Mouse (Mus musculus) spleen, adult 2 months (tissue): ENCODE measurements around the gene Car6. TPM values are rescaled to one million over a fixed set of nuclear protein-coding genes. Genes with fewer than 3 reads are reported as not detected.
A peak's percentile ranks its signal among the peaks of the same experiment; 100 is the strongest.

Experiments used
- DNase-seq, 2 experiments: peaks; one replicate each; pipeline versions ENCODE4 v3.0.0 to v3.0.0-alpha.2; 2012 to 2021; ENCODE audit warnings: low spot score in 2 of 2, low read depth in 1 of 2
- H3K27ac ChIP-seq: fragments of 200-500 bp; 2 replicates; pipeline ENCODE4 v1.5.1; 2012; ENCODE audit warnings: low read length, inconsistent platforms; ENCODE audit not compliant: insufficient read depth
- H3K27me3 ChIP-seq: fragments of 200-500 bp; 2 replicates; pipeline ENCODE4 v1.6.1; 2012; ENCODE audit warnings: mild to moderate bottlenecking, moderate library complexity, low read length, inconsistent platforms; ENCODE audit not compliant: control insufficient read depth, insufficient read depth
- H3K36me3 ChIP-seq: fragments of 200-500 bp; 2 replicates; pipeline ENCODE4 v1.6.1; 2012; ENCODE audit warnings: mild to moderate bottlenecking, low read length, inconsistent platforms; ENCODE audit not compliant: control insufficient read depth, insufficient read depth
- H3K4me1 ChIP-seq: fragments of 200-500 bp; 2 replicates; pipeline ENCODE4 v1.6.1; 2011; ENCODE audit warnings: inconsistent platforms; ENCODE audit not compliant: control insufficient read depth, insufficient read depth, insufficient read length
- H3K4me3 ChIP-seq: fragments of 200-500 bp; 2 replicates; pipeline ENCODE4 v1.5.1; 2011; ENCODE audit warnings: mild to moderate bottlenecking, inconsistent platforms; ENCODE audit not compliant: insufficient read depth, insufficient read length; ENCODE audit errors: extremely low read depth
- CTCF ChIP-seq: fragments of 200-500 bp; IDR thresholded peaks from 2 replicates; pipeline ENCODE4 v1.5.1; 2011; ENCODE audit warnings: mild to moderate bottlenecking, inconsistent platforms; ENCODE audit not compliant: insufficient read depth, insufficient read length, insufficient replicate concordance; ENCODE audit errors: extremely low read depth
- POLR2A ChIP-seq: fragments of 200-500 bp; IDR thresholded peaks from 2 replicates; pipeline ENCODE4 v1.6.1; 2011; ENCODE audit warnings: low read depth, low read length, inconsistent platforms
- WGBS: fragments of 180-500 bp; shearing (Covaris S2); methylation state at CpG from one replicate; pipeline ENCODE4 v1.1.7; 2018; 5-methylcytosine and 5-hydroxymethylcytosine counted together
- polyA plus RNA-seq: library from polyadenylated mRNA; depleted of rRNA; stranded (reverse); fragments of >200 nt; gene quantifications from 2 replicates; pipeline ENCODE4 v1.2.3, GENCODE M21; 2012; rRNA removed

Gene Car6
- polyA plus RNA-seq, 1 experiment = not detected

GRCm38 (mm10) chr4:150138084-150138543 lies 63.0 kb downstream of the Car6 start:
- Histone ChIP-seq H3K36me3 (no peaks in the 10 kb centered on the region), H3K27me3 (no peaks in the 10 kb centered on the region), H3K4me3 (no peak overlapping the region), H3K27ac (no peak overlapping the region), H3K4me1 (no peaks in the 10 kb centered on the region)
- WGBS = 23% methylated on average over 9 of the region's 9 CpGs
- DNase-seq = peak in 1 of 2 experiments; percentile 47
- no peak for TF ChIP-seq CTCF
- TF ChIP-seq POLR2A = no peak

GRCm38 (mm10) chr4:150137368-150138083 lies 63.6 kb downstream of the Car6 start:
- peaks cover 4% of the 10 kb centered on the region; the same call in 1 of the 2 replicates for H3K4me1 ChIP-seq
- no peak overlapping the region for H3K27ac ChIP-seq
- no peaks in the 10 kb centered on the region for H3K36me3 ChIP-seq
- 82% methylated on average over 7 of the region's 7 CpGs for WGBS
- H3K27me3 ChIP-seq = no peaks in the 10 kb centered on the region
- H3K4me3 ChIP-seq = no peak overlapping the region
- DNase-seq = no peak
- TF ChIP-seq CTCF (no peak), POLR2A (no peak)

Other genes starting within 250 kb of the Car6 start
- gene Spsb1, start 246.3 kb downstream of the Car6 start, polyA plus RNA-seq = 5.9 and 8.1 TPM in 2 replicates
- 36.1 and 45.6 TPM in 2 replicates for gene H6pd, start 192.3 kb downstream of the Car6 start, polyA plus RNA-seq
- 4.2 and 5.8 TPM in 2 replicates for gene Gpr157, start 114.0 kb downstream of the Car6 start, polyA plus RNA-seq
- 0.05 and 0.18 TPM in 2 replicates for gene Slc2a5, start 82.0 kb downstream of the Car6 start, polyA plus RNA-seq
- not detected in 2 replicates for gene Slc2a7, start 52.4 kb downstream of the Car6 start, polyA plus RNA-seq
- 120 and 224 TPM in 2 replicates for gene Eno1, start 35.4 kb upstream of the Car6 start, polyA plus RNA-seq
- 66.2 and 70.3 TPM in 2 replicates for gene Rere, start 80.3 kb upstream of the Car6 start, polyA plus RNA-seq